Mouse (Mus musculus) olfactory bulb, adult 2 months (tissue): ENCODE data around the gene Larp6. TPM values are rescaled to one million over a fixed set of nuclear protein-coding genes. Genes with fewer than 3 reads are reported as not detected.
A peak's percentile ranks its signal among the peaks of the same experiment; 100 is the strongest.

Experiments
- H3K27ac ChIP-seq: fragments of 200-500 bp; 2 replicates; pipeline ENCODE4 v1.5.1; 2012; ENCODE audit warnings: low read depth, low read length; ENCODE audit not compliant: insufficient read depth
- H3K4me1 ChIP-seq: fragments of 200-500 bp; 2 replicates; pipeline ENCODE4 v1.6.1; 2012; ENCODE audit warnings: low read length; ENCODE audit not compliant: control insufficient read depth, insufficient read depth
- H3K4me3 ChIP-seq: fragments of 200-500 bp; 2 replicates; pipeline ENCODE4 v1.5.1; 2012; ENCODE audit warnings: mild to moderate bottlenecking, low read depth, low read length, moderate library complexity; ENCODE audit not compliant: insufficient read depth
- CTCF ChIP-seq: fragments of 200-500 bp; IDR thresholded peaks from 2 replicates; pipeline ENCODE4 v1.5.1; 2012; ENCODE audit warnings: low read depth, mild to moderate bottlenecking, low read length, moderate library complexity; ENCODE audit not compliant: insufficient read depth
- POLR2A ChIP-seq: fragments of 200-500 bp; IDR thresholded peaks from 2 replicates; pipeline ENCODE4 v1.6.1; 2012; ENCODE audit warnings: mild to moderate bottlenecking, low read depth, low read length, moderate library complexity; ENCODE audit not compliant: insufficient read depth
- WGBS: fragments of 180-500 bp; shearing (Covaris S2); methylation state at CpG from one replicate; pipeline ENCODE4 v1.1.7; 2018; 5-methylcytosine and 5-hydroxymethylcytosine counted together
- polyA plus RNA-seq: library from polyadenylated mRNA; stranded (reverse); fragments of >200 nt; gene quantifications from 2 replicates; pipeline ENCODE4 v1.2.4, GENCODE M21; 2012; ENCODE audit warnings: low replicate concordance; ENCODE audit not compliant: missing spikeins, insufficient read depth, insufficient read length

Gene Larp6
- polyA plus RNA-seq, 1 experiment = not detected

DNA sequence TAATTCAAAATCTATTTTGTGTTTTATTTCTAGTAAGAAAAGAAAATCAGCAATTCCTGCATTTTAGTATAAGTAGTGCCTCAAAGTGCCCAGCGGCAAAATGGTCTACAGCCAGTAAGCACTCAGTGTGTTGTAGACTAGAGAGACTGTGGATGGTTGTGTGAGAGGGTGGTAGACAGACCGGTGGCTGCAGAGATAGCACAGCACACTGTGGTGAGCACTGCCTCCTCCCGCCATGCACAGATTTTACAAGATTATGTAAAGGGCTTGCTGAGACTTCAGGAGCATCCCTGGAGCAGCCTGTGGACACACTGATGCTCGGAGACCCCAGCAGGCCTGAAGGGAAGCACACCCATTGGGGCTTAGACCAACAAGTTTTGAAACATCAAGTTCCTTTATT is 30.0 kb upstream of the Larp6 start:
- TF ChIP-seq POLR2A (no peak), CTCF (no peak)
- H3K27ac ChIP-seq = no peak overlapping the region
- no peak overlapping the region for H3K4me3 ChIP-seq
- WGBS = 81% methylated on average over 4 of the region's 4 CpGs
- H3K4me1 ChIP-seq = peaks cover 7% of the 10 kb centered on the region

DNA sequence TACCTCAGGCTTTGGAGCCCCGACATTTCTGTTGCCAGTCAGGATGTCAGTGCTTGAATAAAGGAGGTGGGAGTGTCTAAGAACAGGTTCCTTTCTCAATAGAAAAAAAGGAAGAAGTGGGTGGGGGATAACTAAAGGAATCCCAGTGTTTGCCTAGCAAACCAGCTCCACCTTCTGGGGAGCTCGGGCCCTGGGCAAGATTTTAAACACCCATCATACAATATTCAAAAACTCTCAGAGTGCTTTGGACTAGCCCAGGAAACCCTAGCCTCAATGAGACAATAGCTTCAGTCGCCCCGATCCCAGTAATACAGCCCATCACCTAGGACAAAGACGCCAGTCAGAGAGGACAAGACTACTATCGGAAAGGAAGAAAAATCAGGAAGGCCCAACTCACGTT is 25.4 kb upstream of the Larp6 start:
- peak overlapping the region; percentile 72 for H3K4me3 ChIP-seq
- TF ChIP-seq CTCF (no peak), POLR2A (no peak)
- WGBS = 0% methylated on average over 7 of the region's 7 CpGs
- H3K4me1 ChIP-seq = peaks cover 4% of the 10 kb centered on the region; the same call in 1 of the 2 replicates
- peak overlapping the region; percentile 96 for H3K27ac ChIP-seq

DNA sequence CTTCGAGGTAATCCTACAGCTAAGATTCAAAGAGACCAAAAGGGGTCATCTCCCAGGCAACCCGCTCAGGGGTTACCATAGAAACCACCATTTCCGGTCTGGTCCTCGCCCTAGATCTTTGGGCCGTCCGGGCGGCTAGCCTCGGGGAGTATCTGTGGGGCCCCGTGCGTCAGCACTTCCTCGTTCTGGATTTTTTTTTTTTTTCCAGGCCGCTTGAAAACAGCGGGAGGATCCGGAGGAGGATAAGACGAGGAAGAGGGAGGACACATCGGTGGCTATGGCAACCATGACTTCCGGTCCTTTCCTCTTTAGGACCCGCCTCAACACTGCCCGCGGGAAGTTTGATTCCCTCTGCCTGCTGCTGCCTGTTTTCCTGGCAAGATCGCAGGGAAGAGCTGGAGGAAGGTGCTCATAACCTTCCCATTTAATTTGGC is 24.9 kb upstream of the Larp6 start, which contains the start of gene Lrrc49:
Gene Lrrc49, minus strand, starts transcription at position 268 of the 434 bp plus-strand sequence.
- Histone ChIP-seq H3K27ac (peak within 1 kb of the TSS; percentile 96), H3K4me3 (peak within 1 kb of the TSS; percentile 72), H3K4me1 (peaks cover 4% of the 10 kb centered on the region; the same call in 1 of the 2 replicates)
- WGBS = under 1% methylated on average over 21 of the region's 21 CpGs
- TF ChIP-seq POLR2A = no peak
- TF ChIP-seq CTCF = no peak

DNA sequence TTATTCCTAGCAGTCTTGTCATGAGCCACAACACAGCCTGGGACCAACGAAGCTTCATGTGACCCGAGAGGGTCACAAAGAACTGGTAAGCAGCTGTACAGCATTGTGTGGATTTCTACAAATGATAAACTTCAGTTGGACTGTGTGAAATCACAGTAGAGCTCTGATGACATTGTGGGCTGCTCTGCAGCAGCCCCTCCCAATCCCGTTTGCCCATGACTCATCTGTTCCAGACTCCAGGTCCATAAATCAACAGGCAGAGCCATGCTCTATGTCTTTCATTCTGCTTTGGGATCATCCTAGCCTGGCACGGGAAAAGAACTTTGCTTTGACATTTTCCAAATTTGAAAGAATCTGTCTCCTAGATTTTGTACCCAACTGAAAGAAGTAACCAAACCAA is 20.2 kb upstream of the Larp6 start:
- Histone ChIP-seq H3K4me1 (no peaks in the 10 kb centered on the region), H3K27ac (no peak overlapping the region), H3K4me3 (no peak overlapping the region)
- whole genome bisulfite sequencing = 57% methylated on average over 4 of the region's 4 CpGs
- TF ChIP-seq POLR2A (no peak), CTCF (no peak)

DNA sequence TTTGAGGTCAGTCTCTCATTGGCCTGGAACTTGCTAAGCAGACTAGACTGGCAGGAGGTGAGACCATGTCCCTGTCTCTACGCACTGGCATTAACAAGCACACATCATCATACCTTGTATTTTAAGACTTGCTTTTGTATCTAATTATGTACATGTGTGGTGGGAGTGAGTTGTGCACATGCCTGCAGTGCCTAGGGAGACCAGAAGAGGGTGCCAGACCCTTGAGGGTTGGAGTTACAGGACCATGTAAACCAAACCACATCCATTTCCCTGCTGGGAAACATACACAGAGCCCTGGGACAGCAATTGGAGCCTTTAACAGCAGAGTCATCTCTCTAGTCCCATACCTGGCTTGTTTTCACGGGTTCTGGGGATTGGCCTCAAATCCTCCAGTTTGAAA is 18.8 kb upstream of the Larp6 start:
- TF ChIP-seq CTCF = no peak
- no peak for TF ChIP-seq POLR2A
- H3K4me3 ChIP-seq = no peak overlapping the region
- H3K4me1 ChIP-seq = no peaks in the 10 kb centered on the region
- WGBS = 63% methylated on average over 2 of the region's 2 CpGs
- H3K27ac ChIP-seq = no peak overlapping the region

DNA sequence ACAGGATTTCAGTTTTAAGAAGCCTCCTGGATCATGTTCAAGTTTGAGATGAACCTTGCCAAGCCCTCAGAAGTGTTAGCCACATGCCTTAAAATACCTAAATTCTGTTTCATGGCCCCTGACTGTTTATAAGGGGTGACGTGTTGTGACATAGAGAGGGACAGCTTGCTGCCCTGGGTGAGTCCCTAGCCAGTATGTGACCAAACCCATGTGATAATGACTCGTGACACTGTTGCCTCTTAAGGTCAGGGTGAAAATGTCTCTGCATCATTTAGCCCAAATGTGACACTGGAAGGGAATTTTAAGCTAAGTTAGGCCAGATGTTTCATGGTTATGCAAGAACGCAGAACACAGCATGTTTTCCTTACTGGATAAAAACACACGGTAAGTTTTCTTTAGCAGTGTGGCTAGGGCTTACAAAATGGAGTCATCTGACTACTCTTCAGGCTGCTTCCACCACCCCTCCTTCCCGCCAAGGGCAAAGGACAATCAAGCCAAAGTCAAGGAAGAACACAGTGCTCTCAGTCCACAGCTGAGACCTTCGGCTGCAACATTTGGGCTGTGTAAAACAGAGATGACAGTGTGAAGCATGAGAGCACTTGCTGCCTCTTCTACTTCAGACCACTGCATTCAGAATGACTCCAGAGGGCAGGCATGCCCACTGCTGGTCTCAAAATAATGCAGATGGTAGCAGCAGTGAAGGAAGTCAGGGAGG is 16.4 kb upstream of the Larp6 start:
- H3K4me1 ChIP-seq = no peaks in the 10 kb centered on the region
- no peak for TF ChIP-seq CTCF
- no peak for TF ChIP-seq POLR2A
- H3K27ac ChIP-seq = no peak overlapping the region
- no peak overlapping the region for H3K4me3 ChIP-seq
- WGBS = 70% methylated on average over 6 of the region's 6 CpGs

DNA sequence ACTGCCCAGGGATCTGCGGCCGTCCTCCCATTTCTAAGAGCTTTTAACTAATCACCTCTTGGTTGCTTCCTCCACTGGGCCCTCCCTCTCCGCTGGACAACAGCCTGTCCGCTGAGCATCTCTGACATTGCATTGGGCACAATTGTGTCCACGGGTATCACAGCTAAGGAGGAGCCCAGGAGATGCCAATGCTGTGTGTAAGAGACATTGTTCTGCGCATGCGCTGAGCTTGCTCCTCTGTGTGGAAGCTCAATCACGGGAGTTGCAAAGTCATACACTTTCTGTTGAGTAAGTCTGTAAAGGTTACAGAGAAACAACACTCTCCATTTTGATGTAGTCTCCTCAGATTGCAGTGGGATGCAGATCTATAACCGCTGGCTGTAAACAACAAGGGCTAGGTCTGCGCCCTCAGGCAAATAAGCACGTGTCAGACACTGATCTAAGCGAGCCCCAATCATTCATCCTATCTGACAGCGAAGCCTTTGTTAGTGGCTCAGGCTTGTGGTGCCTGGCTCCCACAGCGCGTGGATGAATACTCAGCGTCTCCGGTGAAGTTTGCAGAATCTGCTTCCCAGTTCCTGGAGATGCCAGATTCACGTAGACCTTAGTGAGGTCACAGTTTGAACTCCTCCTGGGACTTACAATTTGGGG is 13.1 kb upstream of the Larp6 start:
- H3K4me1 ChIP-seq = no peaks in the 10 kb centered on the region
- WGBS = 53% methylated on average over 18 of the region's 18 CpGs
- TF ChIP-seq POLR2A (no peak), CTCF (no peak)
- H3K4me3 ChIP-seq = no peak overlapping the region
- H3K27ac ChIP-seq = no peak overlapping the region

DNA sequence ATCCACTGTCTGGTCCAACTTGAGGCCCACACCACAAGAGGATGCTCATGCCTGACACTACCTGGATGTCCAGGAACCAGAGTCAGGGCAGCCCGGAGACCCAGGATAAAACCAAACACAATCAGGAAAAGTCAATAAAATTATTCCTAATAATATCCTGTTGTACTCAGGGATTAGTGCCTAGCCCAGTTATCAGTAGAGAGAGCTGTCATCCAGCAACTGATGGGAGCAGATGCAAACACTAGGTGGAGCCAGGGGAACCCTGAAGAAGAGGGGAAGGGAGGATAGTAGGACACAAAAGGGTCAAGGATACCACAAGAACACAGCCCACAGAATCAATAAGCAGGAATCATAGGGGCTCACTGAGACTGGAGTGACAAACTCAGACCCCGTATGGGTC is 5.2 kb upstream of the Larp6 start:
- 100% methylated on average over 2 of the region's 2 CpGs for WGBS
- Histone ChIP-seq H3K4me3 (no peak overlapping the region), H3K27ac (no peak overlapping the region), H3K4me1 (no peaks in the 10 kb centered on the region)
- TF ChIP-seq POLR2A (no peak), CTCF (no peak)

DNA sequence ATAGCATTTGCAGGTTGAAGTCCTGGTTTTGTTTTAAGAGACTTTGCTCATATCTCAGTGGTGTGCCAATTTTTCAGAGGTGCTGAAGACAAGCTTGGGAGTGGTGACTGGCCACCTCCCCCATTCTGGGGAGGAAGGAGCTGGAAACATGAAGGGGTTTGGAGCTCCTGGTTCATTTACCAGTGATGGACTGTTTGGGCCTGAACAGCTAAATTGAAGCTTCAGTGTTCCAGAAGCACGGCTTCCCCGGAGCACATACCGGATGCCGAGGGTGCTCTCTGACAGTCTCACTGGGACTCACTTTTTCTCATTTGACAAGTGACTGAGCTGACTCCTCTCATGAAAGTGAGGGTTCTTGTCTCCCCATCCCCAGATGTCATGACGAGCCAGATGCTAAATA is 4.2 kb upstream of the Larp6 start:
- Histone ChIP-seq H3K27ac (no peak overlapping the region), H3K4me3 (no peak overlapping the region), H3K4me1 (peaks cover 4% of the 10 kb centered on the region)
- 89% methylated on average over 5 of the region's 5 CpGs for WGBS
- TF ChIP-seq CTCF = no peak
- TF ChIP-seq POLR2A = no peak

DNA sequence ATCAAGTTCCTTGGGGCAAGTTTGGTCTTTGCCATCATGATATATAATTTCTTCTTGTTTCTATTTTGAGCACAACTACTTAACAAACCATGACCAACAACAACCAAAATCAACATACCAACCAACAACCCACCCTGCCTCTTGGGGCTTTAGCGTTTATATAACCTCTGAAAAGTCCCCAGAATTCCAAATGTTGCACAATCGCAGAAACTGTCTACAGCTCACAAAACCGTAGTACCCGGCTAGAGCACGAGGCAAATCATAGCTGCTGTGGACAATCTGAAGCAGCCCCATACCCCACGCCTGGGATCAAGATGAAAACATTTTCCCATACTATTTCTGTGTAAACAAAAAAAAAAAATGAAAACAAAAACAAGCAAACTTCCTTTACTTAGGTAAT is 3.1 kb upstream of the Larp6 start:
- no peak overlapping the region for H3K4me3 ChIP-seq
- no peak overlapping the region for H3K27ac ChIP-seq
- H3K4me1 ChIP-seq = peaks cover 13% of the 10 kb centered on the region
- 88% methylated on average over 6 of the region's 6 CpGs for WGBS
- TF ChIP-seq POLR2A (no peak), CTCF (no peak)
